Mouse (Mus musculus): ENCODE results near the gene Tjp1. TPM values are rescaled to one million over a fixed set of nuclear protein-coding genes. Genes with fewer than 3 reads are reported as not detected.

Gene Tjp1
- polyA plus RNA-seq, 1 experiment from 2014 or later: 27.8 TPM

DNA sequence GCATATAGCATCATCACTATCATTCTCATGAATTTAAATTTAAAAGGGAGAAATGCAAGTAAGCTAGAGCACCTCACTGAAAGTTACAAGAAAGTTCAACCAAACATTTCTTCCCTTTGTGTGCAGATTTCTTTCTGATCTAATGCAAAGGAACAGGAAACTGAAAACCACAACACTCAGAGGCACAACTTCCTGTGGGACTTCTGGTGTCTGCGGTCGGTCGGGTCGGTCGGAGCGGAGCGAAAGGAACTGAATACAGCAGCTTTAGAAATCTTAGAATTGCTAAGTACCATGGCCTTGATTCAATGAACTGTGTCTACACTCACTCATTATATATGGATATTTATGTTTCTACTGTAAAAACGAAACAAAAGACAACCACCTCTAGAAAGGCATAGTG is 154.2 kb downstream of the Tjp1 start:
- DNase-seq (ENCODE audit: extremely low spot score, low spot score): no peak

DNA sequence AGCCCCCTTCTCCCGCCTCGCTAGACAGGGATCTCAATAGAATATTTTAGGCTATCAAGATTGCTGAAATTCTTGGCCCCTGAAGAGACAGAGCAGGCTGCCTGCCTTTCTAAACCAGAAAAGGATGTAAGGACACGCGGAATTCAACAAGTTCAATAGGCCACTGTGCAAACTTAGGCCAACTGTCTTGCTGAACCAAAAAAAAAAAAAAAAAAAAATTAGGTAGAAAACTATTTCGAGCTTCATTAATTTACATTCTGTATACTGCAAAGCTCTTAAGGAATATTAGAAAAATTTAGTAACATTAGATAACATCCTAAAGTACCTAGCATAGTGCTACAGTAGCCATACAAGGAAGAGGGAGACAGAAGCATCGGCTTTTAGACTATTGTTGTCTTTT is 155.8 kb downstream of the Tjp1 start:
- no peaks in the 10 kb centered on the region for H3K9me3 ChIP-seq
- 47% methylated on average over 6 of the region's 6 CpGs for WGBS
- H3K4me1 ChIP-seq: peaks cover 46% of the 10 kb centered on the region
- DNase-seq (ENCODE audit: extremely low spot score, low spot score): no peak
- peak overlapping the region; percentile 90 for H3K4me3 ChIP-seq
- H3K27ac ChIP-seq: peak overlapping the region; percentile 99
- no peaks in the 10 kb centered on the region for H3K27me3 ChIP-seq (ENCODE audit: poor library complexity, severe bottlenecking)
- H3K36me3 ChIP-seq (replicated peaks): no peaks in the 10 kb centered on the region

More for the DNA sequence above, 154.2 kb downstream of the Tjp1 start:
- H3K27me3 ChIP-seq (ENCODE audit: poor library complexity, severe bottlenecking): no peaks in the 10 kb centered on the region
- WGBS: 96% methylated on average over 8 of the region's 8 CpGs
- H3K4me3 ChIP-seq: no peak overlapping the region
- no peak overlapping the region for H3K27ac ChIP-seq
- peaks cover 30% of the 10 kb centered on the region for H3K4me1 ChIP-seq
- H3K36me3 ChIP-seq (replicated peaks): no peaks in the 10 kb centered on the region
- no peaks in the 10 kb centered on the region for H3K9me3 ChIP-seq

DNA sequence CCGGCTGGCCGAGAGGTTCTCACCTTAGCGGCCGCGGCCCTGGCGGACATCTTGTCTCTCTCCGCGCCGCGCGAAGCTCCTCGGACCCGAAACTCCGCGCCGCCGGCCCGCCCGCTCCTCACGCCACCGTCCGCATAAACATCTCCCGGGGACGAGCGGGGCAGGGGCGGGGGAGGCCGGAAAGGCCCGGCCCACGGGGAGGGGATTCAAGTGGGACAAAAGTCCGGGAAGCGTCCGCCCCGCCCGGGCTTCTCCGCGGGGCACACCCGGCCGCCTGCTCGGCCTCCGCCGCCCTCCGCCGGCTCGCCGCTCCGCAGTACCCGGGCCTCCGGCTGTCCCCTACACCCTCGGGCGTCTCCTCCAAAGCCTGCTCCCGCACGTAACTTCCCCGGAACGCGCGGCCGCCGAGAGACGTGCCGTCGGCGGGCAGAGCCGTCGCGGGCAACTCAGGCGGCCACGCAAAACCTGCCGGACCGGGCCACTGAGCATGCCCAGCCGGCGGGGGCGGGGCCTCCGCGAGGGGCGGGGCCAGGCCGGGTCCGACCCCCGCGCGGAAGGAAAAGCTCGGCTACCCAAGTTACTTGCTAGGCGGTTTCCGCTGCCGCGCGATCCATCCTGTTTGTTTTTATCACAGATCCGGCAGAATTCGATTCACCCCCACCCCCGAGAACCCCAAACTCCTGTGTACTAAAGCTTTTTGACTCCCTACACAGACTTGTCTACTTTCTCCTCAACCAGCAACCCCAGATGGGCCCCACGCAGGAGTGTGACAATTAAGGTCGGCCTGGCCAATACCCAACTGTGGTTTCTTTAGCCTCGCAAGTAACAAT is 156.6 kb downstream of the Tjp1 start:
- Histone ChIP-seq H3K36me3 (replicated peaks) (no peaks in the 10 kb centered on the region), H3K4me3 (peak overlapping the region; percentile 90), H3K27ac (peak overlapping the region; percentile 99), H3K9me3 (no peaks in the 10 kb centered on the region), H3K4me1 (peaks cover 54% of the 10 kb centered on the region), H3K27me3 (ENCODE audit: poor library complexity, severe bottlenecking) (no peaks in the 10 kb centered on the region)
- under 1% methylated on average over 92 of the region's 92 CpGs for WGBS
- DNase-seq (ENCODE audit: extremely low spot score, low spot score): peak; percentile 86

DNA sequence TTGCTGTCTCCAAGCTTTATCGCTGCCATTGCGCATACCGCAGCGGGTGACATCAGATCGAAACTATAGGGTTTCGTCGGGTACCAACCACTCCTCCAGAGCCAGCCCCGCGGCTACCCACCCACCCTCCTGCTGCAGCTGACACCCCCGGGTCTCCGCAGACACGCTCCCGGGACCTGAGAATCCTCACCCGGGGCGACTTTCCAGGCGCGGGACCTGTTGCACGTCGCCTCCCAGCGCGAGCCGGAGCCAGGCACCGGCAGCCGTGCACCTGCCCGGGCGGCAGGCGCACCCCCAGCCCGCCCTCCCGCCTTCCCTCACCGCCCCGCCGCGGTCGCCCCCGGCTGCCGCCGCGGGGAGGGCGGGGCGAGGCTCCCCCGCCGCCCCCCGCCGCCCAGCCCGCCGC is 157.2 kb downstream of the Tjp1 start:
- Histone ChIP-seq H3K4me3 (peak overlapping the region; percentile 90), H3K9me3 (no peaks in the 10 kb centered on the region), H3K4me1 (peaks cover 58% of the 10 kb centered on the region), H3K27me3 (ENCODE audit: poor library complexity, severe bottlenecking) (no peaks in the 10 kb centered on the region), H3K27ac (peak overlapping the region; percentile 99), H3K36me3 (replicated peaks) (no peaks in the 10 kb centered on the region)
- DNase-seq (ENCODE audit: extremely low spot score, low spot score): peak; percentile 44
- WGBS: under 1% methylated on average over 31 of the region's 46 CpGs

DNA sequence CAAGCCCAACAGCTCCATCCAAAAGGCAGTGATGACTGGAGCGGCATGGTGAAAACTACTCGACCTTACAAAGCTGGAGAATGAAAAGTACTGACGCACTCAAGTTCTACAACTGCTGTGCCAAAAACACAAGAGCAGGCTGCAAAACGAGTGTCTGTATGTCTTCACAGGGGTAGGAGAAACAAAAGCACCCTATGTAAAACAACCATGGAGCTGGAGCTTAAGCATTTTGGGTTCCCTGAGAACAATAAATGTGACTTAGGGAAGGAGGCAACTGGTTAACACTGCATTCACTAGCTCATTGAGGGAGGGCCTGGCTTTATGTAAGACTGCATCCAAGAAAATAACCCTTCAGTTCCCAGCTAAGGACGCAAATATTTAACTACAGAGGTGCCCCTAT is 158.5 kb downstream of the Tjp1 start:
- H3K4me3 ChIP-seq: peak overlapping the region; percentile 90
- H3K4me1 ChIP-seq: peaks cover 58% of the 10 kb centered on the region
- no peak for DNase-seq (ENCODE audit: extremely low spot score, low spot score)
- no peaks in the 10 kb centered on the region for H3K27me3 ChIP-seq (ENCODE audit: poor library complexity, severe bottlenecking)
- H3K9me3 ChIP-seq: no peaks in the 10 kb centered on the region
- no peaks in the 10 kb centered on the region for H3K36me3 ChIP-seq (replicated peaks)
- 27% methylated on average over 5 of the region's 5 CpGs for WGBS
- peak overlapping the region; percentile 22; the same call in 1 of the 2 replicates for H3K27ac ChIP-seq

DNA sequence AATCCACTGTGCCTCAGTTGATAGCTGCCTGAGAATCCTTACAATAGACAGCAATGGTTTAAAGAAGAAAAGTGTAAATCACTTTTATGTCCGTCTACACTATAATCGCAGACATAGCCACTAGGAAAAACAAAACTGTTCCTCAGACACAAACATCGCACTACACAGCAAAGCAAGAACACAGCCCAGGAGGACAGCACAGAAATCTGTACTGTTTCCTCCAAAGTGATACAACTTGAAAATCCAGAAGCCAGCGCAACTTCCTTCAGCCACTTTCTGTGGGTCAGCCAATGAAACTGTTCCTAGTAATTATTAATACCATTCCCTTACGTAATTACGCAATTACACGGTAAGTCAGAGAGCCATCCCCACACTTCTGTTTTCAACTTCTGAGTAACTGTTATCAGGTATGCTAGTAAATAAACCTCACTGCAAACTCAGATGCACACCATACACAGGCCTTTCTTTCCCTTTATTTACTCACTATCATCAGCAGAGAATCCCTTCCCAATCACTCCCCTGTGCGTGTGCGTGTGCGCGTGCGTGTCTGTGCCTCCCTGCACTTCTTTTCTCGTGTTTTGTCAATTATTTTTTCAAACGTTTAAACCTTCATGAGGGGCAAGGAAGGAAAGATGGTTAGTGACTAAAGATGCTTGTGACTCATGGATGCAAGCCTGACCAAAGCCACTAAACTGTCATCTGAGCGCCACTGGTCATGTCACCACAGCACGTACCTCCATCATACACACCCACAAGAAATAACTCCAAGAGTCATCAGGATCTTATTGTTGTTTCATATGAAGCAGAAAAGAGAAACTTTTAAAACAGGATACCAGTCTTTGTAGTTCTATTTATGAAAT is 160.0 kb downstream of the Tjp1 start:
- Histone ChIP-seq H3K27me3 (ENCODE audit: poor library complexity, severe bottlenecking) (no peaks in the 10 kb centered on the region), H3K36me3 (replicated peaks) (no peaks in the 10 kb centered on the region), H3K27ac (no peak overlapping the region), H3K4me3 (no peak overlapping the region), H3K4me1 (peaks cover 58% of the 10 kb centered on the region), H3K9me3 (no peaks in the 10 kb centered on the region)
- WGBS: 86% methylated on average over 16 of the region's 16 CpGs
- DNase-seq (ENCODE audit: extremely low spot score, low spot score): no peak

DNA sequence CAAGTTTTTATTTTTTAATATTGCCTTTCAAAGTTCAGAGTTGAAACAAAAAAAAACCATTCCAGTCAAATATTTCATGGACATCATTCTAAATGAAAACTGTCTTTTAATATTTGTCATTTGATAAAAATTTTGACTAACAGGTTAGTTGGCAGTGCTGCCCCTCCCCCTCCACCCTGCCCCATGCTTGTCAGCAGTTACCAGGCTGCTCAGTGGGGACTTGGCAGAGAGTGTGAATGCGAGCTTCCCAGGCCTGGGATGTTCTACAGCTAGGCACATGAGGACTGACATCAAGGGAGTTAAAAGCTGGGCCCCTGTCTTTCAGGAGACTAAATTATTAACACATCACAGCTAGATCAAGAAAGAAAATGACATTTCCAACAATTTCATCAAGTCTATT is 161.4 kb downstream of the Tjp1 start:
- Histone ChIP-seq H3K27me3 (ENCODE audit: poor library complexity, severe bottlenecking) (no peaks in the 10 kb centered on the region), H3K9me3 (no peaks in the 10 kb centered on the region), H3K36me3 (replicated peaks) (no peaks in the 10 kb centered on the region), H3K4me3 (no peak overlapping the region), H3K27ac (no peak overlapping the region), H3K4me1 (peaks cover 49% of the 10 kb centered on the region)
- DNase-seq (ENCODE audit: extremely low spot score, low spot score): no peak
- WGBS: 23% methylated on average over 1 of the region's 1 CpGs

DNA sequence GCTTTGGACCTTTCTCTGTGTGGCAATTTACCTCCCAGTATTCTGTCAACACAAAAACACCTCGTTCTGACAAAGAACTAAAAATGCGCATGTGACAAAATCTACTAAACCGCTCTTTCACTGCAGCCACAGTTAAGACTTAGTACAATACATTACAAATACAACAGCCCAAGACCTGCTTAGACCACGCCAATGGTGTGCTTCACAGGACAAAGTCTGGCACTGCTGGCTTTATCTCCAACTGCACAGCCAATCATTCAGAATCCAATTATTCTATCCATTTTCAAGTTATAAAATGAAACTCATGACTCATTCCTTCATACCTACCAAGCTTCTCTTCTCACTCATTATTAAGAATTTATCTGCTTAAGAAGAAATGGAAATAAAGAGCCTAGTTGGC is 162.0 kb downstream of the Tjp1 start:
- no peaks in the 10 kb centered on the region for H3K9me3 ChIP-seq
- H3K4me1 ChIP-seq: peaks cover 49% of the 10 kb centered on the region
- no peaks in the 10 kb centered on the region for H3K27me3 ChIP-seq (ENCODE audit: poor library complexity, severe bottlenecking)
- 90% methylated on average over 4 of the region's 4 CpGs for WGBS
- H3K4me3 ChIP-seq: no peak overlapping the region
- no peak overlapping the region for H3K27ac ChIP-seq
- no peak for DNase-seq (ENCODE audit: extremely low spot score, low spot score)
- H3K36me3 ChIP-seq (replicated peaks): no peaks in the 10 kb centered on the region

DNA sequence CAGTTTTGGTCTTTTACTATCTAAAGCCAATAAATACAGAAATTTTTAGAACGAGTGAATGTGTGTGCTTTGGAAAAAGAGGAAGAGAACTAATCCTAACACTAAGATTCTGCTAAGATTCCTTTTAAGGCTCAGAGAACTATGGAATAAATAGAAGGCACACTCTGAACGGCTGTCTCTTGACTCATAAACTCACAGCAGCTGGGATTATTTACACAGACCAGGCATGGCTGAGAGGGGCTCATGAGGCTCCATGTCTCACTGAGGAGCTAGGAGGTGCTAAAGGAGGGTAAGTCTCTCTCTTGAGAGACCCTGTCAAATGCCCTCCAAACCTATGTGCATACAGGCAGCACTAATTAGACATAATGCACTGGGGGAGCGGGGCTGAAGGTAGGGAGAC is 167.3 kb downstream of the Tjp1 start:
- no peaks in the 10 kb centered on the region for H3K9me3 ChIP-seq
- H3K27ac ChIP-seq: no peak overlapping the region
- H3K4me3 ChIP-seq: no peak overlapping the region
- no peaks in the 10 kb centered on the region for H3K27me3 ChIP-seq (ENCODE audit: poor library complexity, severe bottlenecking)
- H3K36me3 ChIP-seq (replicated peaks): no peaks in the 10 kb centered on the region
- WGBS: 81% methylated on average over 3 of the region's 3 CpGs
- no peak for DNase-seq (ENCODE audit: extremely low spot score, low spot score)
- H3K4me1 ChIP-seq: peaks cover 24% of the 10 kb centered on the region

DNA sequence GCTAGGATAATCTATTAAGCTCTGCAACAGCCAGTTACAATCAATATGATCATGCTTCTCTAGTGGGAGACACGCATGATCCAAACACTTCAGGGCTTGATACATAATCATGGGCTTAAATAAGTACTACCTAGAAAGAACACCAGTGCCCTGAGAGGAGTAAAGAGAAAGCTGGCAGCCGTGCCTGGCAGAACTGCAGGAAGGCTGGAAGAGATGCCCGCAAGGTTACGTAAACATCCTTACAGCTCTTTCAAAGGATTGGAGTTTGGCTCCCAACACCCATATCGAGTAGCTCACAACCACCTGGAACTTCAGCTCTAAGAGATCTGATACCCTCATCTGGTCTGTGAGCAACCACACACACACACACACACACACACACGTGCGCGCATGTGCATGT is 167.8 kb downstream of the Tjp1 start:
- no peak for DNase-seq (ENCODE audit: extremely low spot score, low spot score)
- peaks cover 24% of the 10 kb centered on the region for H3K4me1 ChIP-seq
- no peak overlapping the region for H3K27ac ChIP-seq
- no peak overlapping the region for H3K4me3 ChIP-seq
- H3K27me3 ChIP-seq (ENCODE audit: poor library complexity, severe bottlenecking): no peaks in the 10 kb centered on the region
- WGBS: 89% methylated on average over 8 of the region's 8 CpGs
- no peaks in the 10 kb centered on the region for H3K36me3 ChIP-seq (replicated peaks)
- no peaks in the 10 kb centered on the region for H3K9me3 ChIP-seq

DNA sequence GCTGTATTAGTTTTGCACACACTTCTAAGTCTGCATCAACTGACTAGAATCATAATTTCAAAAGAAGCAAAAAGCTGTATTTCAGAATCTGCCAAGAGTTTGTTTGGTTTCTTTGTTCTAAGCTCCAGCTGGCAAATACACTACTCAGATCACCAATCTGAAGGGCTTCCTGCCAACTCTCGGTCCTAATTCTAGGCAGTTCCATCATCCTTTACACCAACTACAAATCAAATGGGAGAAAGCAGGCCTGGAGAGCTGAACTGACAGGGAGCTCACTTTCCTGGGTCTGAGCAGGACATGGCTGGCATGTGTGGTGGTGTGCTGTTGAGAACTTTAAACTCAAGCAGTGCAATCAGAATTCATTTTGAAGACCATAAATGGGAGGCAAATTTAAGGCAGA is 170.0 kb downstream of the Tjp1 start:
- H3K9me3 ChIP-seq: no peaks in the 10 kb centered on the region
- WGBS: 56% methylated on average over 1 of the region's 1 CpGs
- H3K27ac ChIP-seq: no peak overlapping the region
- DNase-seq (ENCODE audit: extremely low spot score, low spot score): no peak
- H3K27me3 ChIP-seq (ENCODE audit: poor library complexity, severe bottlenecking): no peaks in the 10 kb centered on the region
- H3K36me3 ChIP-seq (replicated peaks): peaks cover 4% of the 10 kb centered on the region
- peaks cover 24% of the 10 kb centered on the region for H3K4me1 ChIP-seq
- no peak overlapping the region for H3K4me3 ChIP-seq

DNA sequence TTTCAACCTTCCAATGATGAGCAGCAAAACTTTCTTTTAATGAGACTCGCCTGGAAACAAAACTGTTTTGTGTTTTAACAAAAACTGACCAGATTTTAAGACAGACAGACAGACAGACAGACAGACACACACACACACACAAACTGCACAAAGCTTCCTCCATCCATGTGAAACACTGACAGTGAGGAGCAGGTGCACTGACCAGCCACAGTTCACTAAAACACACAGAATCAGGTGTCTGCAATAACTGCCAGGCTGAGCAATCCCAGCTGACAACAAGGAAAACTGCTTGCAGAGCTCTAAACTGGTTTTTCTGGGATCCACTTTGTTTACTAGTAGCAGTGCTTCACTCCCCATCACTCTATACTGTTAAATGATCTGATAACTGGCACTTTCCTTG is 171.4 kb downstream of the Tjp1 start:
- Histone ChIP-seq H3K36me3 (replicated peaks) (peaks cover 7% of the 10 kb centered on the region), H3K4me3 (no peak overlapping the region), H3K27me3 (ENCODE audit: poor library complexity, severe bottlenecking) (no peaks in the 10 kb centered on the region), H3K9me3 (no peaks in the 10 kb centered on the region), H3K4me1 (peaks cover 24% of the 10 kb centered on the region), H3K27ac (no peak overlapping the region)
- DNase-seq (ENCODE audit: extremely low spot score, low spot score): no peak
- 75% methylated on average over 1 of the region's 1 CpGs for whole genome bisulfite sequencing

DNA sequence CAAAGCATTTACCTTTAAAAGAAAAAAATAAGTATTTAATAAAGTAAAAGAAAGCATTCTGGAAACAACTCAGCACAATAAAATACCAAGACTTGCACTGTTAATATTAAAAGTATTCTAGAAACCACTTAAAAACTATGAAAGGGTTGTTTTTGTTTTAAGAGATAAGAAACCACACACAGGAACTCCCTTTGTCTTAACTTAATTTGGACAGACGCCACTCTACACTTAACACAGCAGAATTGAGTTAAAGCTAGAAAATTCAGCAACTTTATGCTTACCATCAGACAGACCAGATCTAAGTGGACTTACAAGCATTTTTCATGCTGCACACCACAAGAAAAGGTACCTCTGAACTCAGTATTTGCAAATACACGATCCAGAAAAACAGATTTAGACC is 172.7 kb downstream of the Tjp1 start:
- Histone ChIP-seq H3K4me3 (no peak overlapping the region), H3K27me3 (ENCODE audit: poor library complexity, severe bottlenecking) (no peaks in the 10 kb centered on the region), H3K27ac (no peak overlapping the region), H3K4me1 (peaks cover 19% of the 10 kb centered on the region), H3K9me3 (no peaks in the 10 kb centered on the region), H3K36me3 (replicated peaks) (peaks cover 7% of the 10 kb centered on the region)
- DNase-seq (ENCODE audit: extremely low spot score, low spot score): no peak
- WGBS: 81% methylated on average over 2 of the region's 2 CpGs
